Mouse (Mus musculus) hindbrain, embryonic 16.5 days (tissue): ENCODE measurements at regions not wholly inside any gene's neighbourhood (a gene's known extent, or its start where the extent isn't known, plus 50 kb on each side); places are given as distances from the start of the nearest gene placed in this dataset.
"Not testable (repeated sequence)": the region's sequence is repeated elsewhere in the genome, so short reads cannot be mapped to it uniquely, and the experiment has no call there.

Experiments used
- ATAC-seq: fragments of 200-750 bp; cut with Nextera tagmentation; 2 replicates; pipeline ENCODE4 v1.8.0; 2017; ENCODE audit warnings: moderate TSS enrichment, moderate library complexity
- H3K27ac ChIP-seq: fragments of 300-500 bp; sonication (generic); 2 replicates; pipeline ENCODE4 v1.5.1; 2014; ENCODE audit warnings: low read depth, mild to moderate bottlenecking, control low read depth, low read length, moderate library complexity
- H3K27me3 ChIP-seq: fragments of 300-500 bp; sonication (generic); replicated peaks from 2 replicates; pipeline ENCODE4 v1.6.1; 2014; ENCODE audit warnings: low read length; ENCODE audit not compliant: control insufficient read depth, insufficient read depth
- H3K36me3 ChIP-seq: fragments of 300-500 bp; sonication (generic); 2 replicates; pipeline ENCODE4 v1.6.1; 2014; ENCODE audit warnings: mild to moderate bottlenecking, low read length, moderate library complexity, mixed read lengths; ENCODE audit not compliant: control insufficient read depth, insufficient read depth
- H3K4me1 ChIP-seq: fragments of 300-500 bp; sonication (generic); 2 replicates; pipeline ENCODE4 v1.6.1; 2014; ENCODE audit warnings: low read depth, low read length; ENCODE audit not compliant: control insufficient read depth, insufficient read depth
- H3K4me2 ChIP-seq: fragments of 300-500 bp; sonication (generic); 2 replicates; pipeline ENCODE4 v1.6.1; 2014; ENCODE audit warnings: mild to moderate bottlenecking, low read length, control low read depth, moderate library complexity
- H3K4me3 ChIP-seq: fragments of 300-500 bp; sonication (generic); 2 replicates; pipeline ENCODE4 v1.5.1; 2014; ENCODE audit warnings: mild to moderate bottlenecking, low read length, control low read depth, moderate library complexity
- H3K9ac ChIP-seq: fragments of 300-500 bp; sonication (generic); 2 replicates; pipeline ENCODE4 v1.6.1; 2014; ENCODE audit warnings: low read depth, mild to moderate bottlenecking, control low read depth, low read length, moderate library complexity
- H3K9me3 ChIP-seq: fragments of 300-500 bp; sonication (generic); 2 replicates; pipeline ENCODE4 v1.6.1; 2014; ENCODE audit warnings: mild to moderate bottlenecking, low read length, moderate library complexity; ENCODE audit not compliant: control insufficient read depth
- WGBS: fragments of 180-500 bp; shearing (Covaris S2); extraction: QIAGEN DNeasy Blood & Tissue Kit; methylation state at CpG from one replicate; pipeline ENCODE4 v1.1.7; 2014; 5-methylcytosine and 5-hydroxymethylcytosine counted together

GRCm38 (mm10) chr9:82300046-82300445 lies 436.6 kb downstream of the Mei4 start:
- no peak overlapping the region for H3K9ac ChIP-seq
- no peaks in the 10 kb centered on the region for H3K4me1 ChIP-seq
- no peak overlapping the region for H3K4me2 ChIP-seq
- no peaks in the 10 kb centered on the region for H3K9me3 ChIP-seq
- no peak overlapping the region for H3K27ac ChIP-seq
- H3K4me3 ChIP-seq: no peak overlapping the region
- H3K36me3 ChIP-seq: no peaks in the 10 kb centered on the region
- no peak for ATAC-seq
- 84% methylated on average over 2 of the region's 2 CpGs for WGBS
- no peaks in the 10 kb centered on the region for H3K27me3 ChIP-seq

DNA sequence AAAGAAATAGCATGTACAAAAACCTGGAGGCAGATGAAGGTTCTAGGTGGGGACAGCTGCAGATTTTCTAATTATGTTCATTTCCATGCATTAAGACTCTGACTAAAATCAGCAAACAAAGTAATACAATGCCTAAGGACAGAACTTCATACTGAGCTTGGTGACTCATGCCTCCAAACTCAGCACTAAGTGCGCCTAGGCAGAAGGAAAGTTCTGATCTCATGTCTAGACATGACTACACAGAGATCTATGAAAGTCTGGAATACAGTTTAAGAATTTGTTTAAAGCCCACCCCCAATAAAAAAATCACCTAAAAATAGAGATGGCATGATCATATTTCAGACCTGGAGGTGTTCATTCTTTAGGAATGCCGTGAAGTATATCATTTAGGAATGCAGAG lies 442.8 kb downstream of the Mei4 start:
- Histone ChIP-seq H3K9ac (no peak overlapping the region), H3K36me3 (no peaks in the 10 kb centered on the region), H3K27ac (no peak overlapping the region), H3K9me3 (no peaks in the 10 kb centered on the region), H3K4me1 (no peaks in the 10 kb centered on the region), H3K4me2 (no peak overlapping the region), H3K4me3 (no peak overlapping the region), H3K27me3 (no peaks in the 10 kb centered on the region)
- WGBS: 91% methylated on average over 2 of the region's 2 CpGs
- ATAC-seq: no peak

DNA sequence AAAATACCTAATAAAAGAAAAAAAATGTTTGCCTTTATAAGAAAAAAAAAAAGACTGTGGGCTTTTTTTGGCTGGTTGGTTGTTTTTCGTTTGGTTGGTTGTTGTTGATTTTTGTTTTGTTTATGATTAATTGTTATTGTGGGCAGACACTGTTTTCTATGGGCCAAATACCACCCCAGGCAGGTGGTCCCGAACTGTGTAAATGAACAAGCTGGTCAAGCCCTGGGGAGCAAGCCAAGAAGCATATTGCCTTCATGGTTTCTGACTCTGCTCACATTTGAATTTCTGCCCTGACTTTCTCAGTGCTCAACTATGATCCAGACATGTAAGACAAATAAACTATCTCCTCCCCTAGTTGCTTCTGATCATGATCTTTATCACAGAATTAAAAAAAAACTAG lies 449.0 kb downstream of the Mei4 start:
- no peak overlapping the region for H3K9ac ChIP-seq
- H3K27me3 ChIP-seq: no peaks in the 10 kb centered on the region
- H3K27ac ChIP-seq: no peak overlapping the region
- H3K36me3 ChIP-seq: no peaks in the 10 kb centered on the region
- H3K4me2 ChIP-seq: no peak overlapping the region
- no peaks in the 10 kb centered on the region for H3K9me3 ChIP-seq
- no peak overlapping the region for H3K4me3 ChIP-seq
- WGBS: 81% methylated on average over 2 of the region's 2 CpGs
- ATAC-seq: no peak
- H3K4me1 ChIP-seq: no peaks in the 10 kb centered on the region

- no peak overlapping the region for H3K4me2 ChIP-seq
- H3K4me3 ChIP-seq: no peak overlapping the region
- no peak overlapping the region for H3K9ac ChIP-seq
- no peaks in the 10 kb centered on the region for H3K9me3 ChIP-seq
- ATAC-seq: no peak
- H3K4me1 ChIP-seq: no peaks in the 10 kb centered on the region
- H3K27ac ChIP-seq: no peak overlapping the region
- H3K36me3 ChIP-seq: no peaks in the 10 kb centered on the region
- WGBS: 81% methylated on average over 3 of the region's 3 CpGs
- H3K27me3 ChIP-seq: no peaks in the 10 kb centered on the region
Measured at GRCm38 (mm10) chr9:82340452-82340851, 477.0 kb downstream of the Mei4 start.

DNA sequence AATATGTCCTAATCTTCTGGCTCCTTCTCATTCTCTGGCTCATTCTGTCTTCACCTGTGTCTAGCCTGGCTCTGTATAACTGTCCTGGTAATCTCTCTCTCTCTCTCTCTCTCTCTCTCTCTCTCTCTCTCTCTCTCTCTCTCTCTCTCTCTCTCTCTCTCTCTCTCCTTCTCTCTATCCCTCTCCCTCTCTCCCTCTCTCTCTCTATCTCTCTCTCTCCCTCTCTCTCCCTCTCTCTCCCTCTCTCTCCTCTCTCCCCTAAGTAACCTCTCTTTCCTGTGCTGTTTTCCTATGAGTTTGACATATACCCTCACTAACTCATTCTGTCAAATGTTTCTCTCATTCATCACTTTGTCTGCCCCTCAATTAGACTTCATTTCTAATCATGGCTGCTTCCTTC lies 478.6 kb upstream of the Irak1bp1 start:
- ATAC-seq, H3K4me2 ChIP-seq, H3K36me3 ChIP-seq, H3K9me3 ChIP-seq, H3K9ac ChIP-seq, H3K27ac ChIP-seq, H3K4me1 ChIP-seq, H3K4me3 ChIP-seq, H3K27me3 ChIP-seq: not testable (repeated sequence)

- Histone ChIP-seq H3K9me3 (no peaks in the 10 kb centered on the region), H3K4me2 (no peak overlapping the region), H3K9ac (no peak overlapping the region), H3K4me3 (no peak overlapping the region), H3K4me1 (no peaks in the 10 kb centered on the region), H3K27ac (no peak overlapping the region), H3K27me3 (no peaks in the 10 kb centered on the region), H3K36me3 (no peaks in the 10 kb centered on the region)
- no peak for ATAC-seq
- 90% methylated on average over 2 of the region's 2 CpGs for WGBS
Measured at GRCm38 (mm10) chr9:82359573-82359972, 469.8 kb upstream of the Irak1bp1 start.

DNA sequence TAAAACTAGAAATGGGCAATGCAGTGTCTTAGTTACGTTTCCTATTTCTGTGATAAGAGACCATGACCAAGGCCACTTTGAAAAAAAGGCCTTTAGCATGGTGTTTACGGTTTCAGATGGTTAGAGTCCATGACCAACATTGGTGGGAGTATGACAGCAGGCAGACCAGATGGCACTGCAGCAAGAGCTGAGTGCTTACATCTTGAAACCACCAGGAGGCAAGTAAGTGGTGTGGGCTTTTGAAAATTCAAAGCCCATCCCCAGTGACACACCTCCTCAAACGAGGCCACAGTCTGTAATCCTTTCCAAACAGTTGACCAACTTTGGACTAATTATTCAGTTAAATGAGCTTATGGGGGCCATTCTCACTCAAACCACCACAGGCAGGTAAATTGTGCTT lies 427.0 kb upstream of the Irak1bp1 start:
- Histone ChIP-seq H3K27ac (no peak overlapping the region), H3K9me3 (no peaks in the 10 kb centered on the region), H3K4me1 (no peaks in the 10 kb centered on the region), H3K4me3 (no peak overlapping the region), H3K9ac (no peak overlapping the region), H3K27me3 (no peaks in the 10 kb centered on the region), H3K36me3 (no peaks in the 10 kb centered on the region), H3K4me2 (no peak overlapping the region)
- ATAC-seq: peak; percentile 76
- WGBS: 58% methylated on average over 3 of the region's 3 CpGs

DNA sequence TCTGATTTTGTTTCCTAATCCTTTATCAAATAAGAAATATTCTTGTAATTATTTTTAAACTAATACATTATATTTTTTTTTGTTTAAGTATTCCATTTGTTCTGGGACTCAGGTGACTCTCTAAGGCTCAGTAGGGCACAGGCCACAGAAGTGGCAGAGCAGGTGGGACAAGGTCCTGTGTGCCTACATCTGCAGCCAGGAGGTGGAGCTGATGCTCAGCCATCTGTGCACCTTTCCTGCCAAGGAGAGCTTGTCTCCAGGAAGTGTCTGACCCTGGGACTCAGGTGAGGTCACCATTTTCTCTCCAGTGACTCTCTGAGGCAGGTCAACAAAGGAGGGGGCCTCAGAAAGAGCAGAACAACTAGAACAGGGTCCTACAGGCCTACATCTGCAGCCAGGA lies 425.3 kb upstream of the Irak1bp1 start:
- ATAC-seq: no peak
- H3K4me1 ChIP-seq: no peaks in the 10 kb centered on the region
- no peak overlapping the region for H3K4me3 ChIP-seq

DNA sequence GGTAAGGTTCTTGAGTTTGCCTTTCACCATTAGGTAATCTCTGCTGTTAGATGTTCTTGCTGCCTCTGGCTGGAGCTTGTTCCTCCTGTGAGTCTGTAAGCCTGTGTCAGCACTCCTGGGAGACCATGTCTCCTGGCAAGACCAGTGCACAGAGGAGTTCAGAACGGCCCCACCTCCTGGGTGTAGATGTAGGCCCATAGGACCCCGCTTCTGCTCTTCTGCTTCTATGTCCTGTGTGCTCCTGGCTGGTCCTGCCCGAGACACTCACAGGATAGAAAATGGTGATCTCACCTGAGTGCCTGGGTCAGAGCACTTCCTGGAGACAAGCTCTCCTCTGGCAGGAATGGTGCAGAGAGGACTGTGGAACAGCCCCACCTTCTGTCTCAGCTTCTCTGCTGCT lies 422.2 kb upstream of the Irak1bp1 start:
- no peaks in the 10 kb centered on the region for H3K36me3 ChIP-seq
- WGBS: 80% methylated on average over 3 of the region's 3 CpGs
- no peaks in the 10 kb centered on the region for H3K9me3 ChIP-seq
- H3K4me1 ChIP-seq: no peaks in the 10 kb centered on the region
- H3K4me2 ChIP-seq: no peak overlapping the region
- H3K4me3 ChIP-seq: no peak overlapping the region
- no peaks in the 10 kb centered on the region for H3K27me3 ChIP-seq
- no peak overlapping the region for H3K9ac ChIP-seq
- no peak for ATAC-seq
- no peak overlapping the region for H3K27ac ChIP-seq

More for the DNA sequence above, 425.3 kb upstream of the Irak1bp1 start:
- no peak overlapping the region for H3K4me2 ChIP-seq
- no peaks in the 10 kb centered on the region for H3K36me3 ChIP-seq
- H3K27me3 ChIP-seq: no peaks in the 10 kb centered on the region
- no peaks in the 10 kb centered on the region for H3K9me3 ChIP-seq
- no peak overlapping the region for H3K9ac ChIP-seq
- H3K27ac ChIP-seq: no peak overlapping the region

GRCm38 (mm10) chr9:82408969-82409368 lies 420.4 kb upstream of the Irak1bp1 start:
- Histone ChIP-seq H3K4me2 (no peak overlapping the region), H3K9ac (no peak overlapping the region), H3K27me3 (no peaks in the 10 kb centered on the region), H3K9me3 (no peaks in the 10 kb centered on the region), H3K36me3 (no peaks in the 10 kb centered on the region), H3K4me1 (no peaks in the 10 kb centered on the region), H3K27ac (no peak overlapping the region), H3K4me3 (no peak overlapping the region)
- WGBS: 58% methylated on average over 2 of the region's 2 CpGs
- no peak for ATAC-seq
